Mouse (Mus musculus): ENCODE data around the gene Tmem185b. TPM values are rescaled to one million over a fixed set of nuclear protein-coding genes. Genes with fewer than 3 reads are reported as not detected.

The Tmem185b gene
- total RNA-seq, 2 experiments from 2014 or later, result 15.4 to 19.8 TPM

DNA sequence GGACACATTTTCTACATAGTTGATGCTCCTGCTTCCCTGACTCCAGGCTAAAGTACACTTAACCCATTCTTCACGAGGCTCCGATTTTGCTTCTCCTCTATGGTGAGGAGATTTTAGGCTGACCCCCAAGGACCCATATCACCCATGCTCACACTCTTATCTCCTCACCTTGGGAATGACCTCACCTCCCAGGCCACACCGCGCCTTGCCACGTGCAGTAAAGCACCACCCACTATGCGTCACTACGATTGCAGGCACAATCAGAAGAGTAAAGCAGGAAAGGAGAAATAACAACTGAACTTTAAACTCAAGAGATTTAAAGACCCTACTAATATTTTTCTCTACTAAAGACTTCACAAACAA is 23.3 kb downstream of the Tmem185b start:
- DNase-seq (ENCODE audit: low spot score in 2 of 2), result no peak
- Histone ChIP-seq H3K4me3 (no peak overlapping the region), H3K27ac (no peak overlapping the region)
- no peak for TF ChIP-seq CTCF (conservative IDR thresholded peaks at IDR 0.05)

DNA sequence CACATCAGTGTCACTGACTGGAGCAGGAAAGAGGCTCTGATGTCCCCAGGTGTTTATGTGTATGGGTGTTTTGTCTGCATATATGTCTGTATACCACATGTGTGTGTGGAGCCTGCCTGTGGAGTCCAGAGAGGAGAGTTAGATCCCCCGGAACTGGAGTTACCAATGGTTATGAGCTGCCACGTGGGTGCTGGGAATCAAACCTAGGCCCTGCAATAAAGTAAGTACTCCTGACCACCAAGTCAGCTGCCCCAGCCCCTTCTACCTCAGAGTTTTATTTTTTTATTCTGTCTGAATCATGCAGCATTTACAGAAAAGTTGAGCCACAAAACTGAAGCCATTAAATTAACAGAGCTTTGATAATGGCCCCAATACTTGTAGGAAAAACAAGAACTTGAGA is 24.1 kb downstream of the Tmem185b start:
- no peak for TF ChIP-seq CTCF (conservative IDR thresholded peaks at IDR 0.05)

GRCm38 (mm10) chr1:119551651-119552050 is 25.7 kb downstream of the Tmem185b start:
- TF ChIP-seq CTCF (conservative IDR thresholded peaks at IDR 0.05), result no peak

More for the DNA sequence above, 24.1 kb downstream of the Tmem185b start:
- no peak for DNase-seq (ENCODE audit: low spot score in 2 of 2)
- Histone ChIP-seq H3K27ac (no peak overlapping the region), H3K4me3 (no peak overlapping the region)

GRCm38 (mm10) chr1:119555651-119556050 is 29.7 kb downstream of the Tmem185b start:
- DNase-seq (ENCODE audit: low spot score in 2 of 2), result no peak
- H3K27ac ChIP-seq, result no peak overlapping the region
- no peak for TF ChIP-seq CTCF (conservative IDR thresholded peaks at IDR 0.05)
- H3K4me3 ChIP-seq, result no peak overlapping the region

More at GRCm38 (mm10) chr1:119551651-119552050, 25.7 kb downstream of the Tmem185b start:
- no peak overlapping the region for H3K4me3 ChIP-seq
- H3K27ac ChIP-seq, result no peak overlapping the region
- no peak for DNase-seq (ENCODE audit: low spot score in 2 of 2)

DNA sequence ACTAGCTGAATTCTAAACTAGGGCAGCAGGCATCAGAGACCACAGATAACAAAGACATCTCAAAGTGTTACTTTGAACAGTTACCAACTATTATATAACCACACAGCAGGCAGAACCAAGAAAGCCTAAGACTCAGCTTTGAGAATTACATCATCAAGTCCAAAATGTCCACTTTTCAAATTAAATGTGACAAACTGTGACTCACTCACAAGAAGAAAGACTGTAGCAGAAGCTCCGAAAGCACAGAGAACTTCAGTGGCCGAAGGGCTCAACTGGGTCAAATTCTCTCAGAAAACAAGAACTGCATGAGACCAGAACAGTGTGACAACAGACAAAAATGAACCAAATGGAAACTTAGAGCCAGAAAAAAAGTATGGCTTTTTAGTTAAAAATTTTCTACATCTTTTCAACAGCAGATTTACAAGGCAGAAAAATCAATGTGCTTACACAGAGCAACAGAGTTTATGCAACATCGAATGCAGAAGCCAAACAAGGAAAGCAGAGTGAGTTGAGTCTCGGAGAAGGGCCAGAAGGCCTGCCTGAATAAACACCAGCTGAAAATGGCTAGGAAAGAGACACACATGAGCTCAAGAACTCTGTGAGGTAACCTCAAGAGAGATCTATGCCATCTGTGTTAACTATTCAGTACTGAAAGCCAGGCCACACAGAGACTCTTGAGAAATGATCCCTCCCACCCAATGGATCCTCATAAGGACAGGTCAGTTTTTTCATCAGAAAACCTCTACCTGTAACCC is 31.9 kb downstream of the Tmem185b start:
- H3K4me3 ChIP-seq, result no peak overlapping the region
- TF ChIP-seq CTCF (conservative IDR thresholded peaks at IDR 0.05), result no peak
- peak overlapping the region; percentile 79 for H3K27ac ChIP-seq
- DNase-seq (ENCODE audit: low spot score in 2 of 2), result no peak

DNA sequence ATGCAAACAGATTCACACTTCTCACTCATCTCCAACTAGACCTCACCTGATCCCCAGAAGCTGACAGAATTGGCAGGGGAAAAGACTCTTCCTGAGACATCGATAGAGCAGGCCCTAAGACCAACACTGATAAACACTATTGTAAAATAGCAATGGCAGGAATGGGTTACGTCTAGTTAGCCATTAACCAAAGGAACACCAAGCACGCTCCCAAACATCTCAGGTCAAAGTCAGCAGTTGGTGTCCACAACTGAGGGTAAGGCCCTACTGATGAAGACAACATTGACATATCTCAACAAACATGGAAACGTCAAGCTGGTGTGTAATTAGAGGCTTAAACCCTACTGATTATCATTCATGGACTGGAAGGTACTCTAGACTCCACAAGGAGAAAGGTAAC is 39.6 kb downstream of the Tmem185b start:
- TF ChIP-seq CTCF (conservative IDR thresholded peaks at IDR 0.05), result no peak
- Histone ChIP-seq H3K27ac (no peak overlapping the region), H3K4me3 (no peak overlapping the region)
- DNase-seq (ENCODE audit: low spot score in 2 of 2), result no peak

- DNase-seq (ENCODE audit: low spot score in 2 of 2), result no peak
- H3K4me3 ChIP-seq, result no peak overlapping the region
- TF ChIP-seq CTCF (conservative IDR thresholded peaks at IDR 0.05), result no peak
- H3K27ac ChIP-seq, result no peak overlapping the region
These were observed 44.2 kb downstream of the Tmem185b start for GRCm38 (mm10) chr1:119570134-119570533.

Other genes starting within 250 kb of the Tmem185b start
- gene Inhbb, start 103.9 kb upstream of the Tmem185b start, total RNA-seq (2021), result 1 to 10 TPM; 5.9 to 7.8 TPM
- 10 to 100 TPM; 21.0 to 22.0 TPM for gene Ralb, start 21.4 kb upstream of the Tmem185b start, total RNA-seq (2021)
- gene Epb41l5, start 122.8 kb downstream of the Tmem185b start, total RNA-seq (2021), result 1 to 10 TPM; 5.5 to 5.9 TPM

Data from layer of hippocampus, adult 2 months (tissue).